Mouse (Mus musculus) neural tube, embryonic 14.5 days (tissue): ENCODE measurements at regions not wholly inside any gene's neighbourhood (a gene's known extent, or its start where the extent isn't known, plus 50 kb on each side); places are given as distances from the start of the nearest gene placed in this dataset.
A peak's percentile ranks its signal among the peaks of the same experiment; 100 is the strongest.

Experiments used
- ATAC-seq: fragments of 200-750 bp; cut with Nextera tagmentation; 2 replicates; pipeline ENCODE4 v1.8.0; 2017; ENCODE audit warnings: low read depth, mild to moderate bottlenecking, moderate TSS enrichment, moderate library complexity
- H3K27ac ChIP-seq: fragments of 300-500 bp; sonication (generic); 2 replicates; pipeline ENCODE4 v1.5.1; 2014; ENCODE audit warnings: low read depth, mild to moderate bottlenecking, control low read depth, low read length, moderate library complexity, mixed read lengths
- H3K27me3 ChIP-seq: fragments of 300-500 bp; sonication (generic); 2 replicates; pipeline ENCODE4 v1.6.1; 2014; ENCODE audit warnings: low read length; ENCODE audit not compliant: control insufficient read depth, insufficient read depth
- H3K36me3 ChIP-seq: fragments of 300-500 bp; sonication (generic); 2 replicates; pipeline ENCODE4 v1.6.1; 2014; ENCODE audit warnings: low read length, mixed read lengths; ENCODE audit not compliant: control insufficient read depth, insufficient read depth
- H3K4me1 ChIP-seq: fragments of 300-500 bp; sonication (generic); 2 replicates; pipeline ENCODE4 v1.6.1; 2014; ENCODE audit warnings: low read length; ENCODE audit not compliant: control insufficient read depth, insufficient read depth
- H3K4me2 ChIP-seq: fragments of 300-500 bp; sonication (generic); 2 replicates; pipeline ENCODE4 v1.6.1; 2014; ENCODE audit warnings: mild to moderate bottlenecking, low read depth, low read length, control low read depth
- H3K4me3 ChIP-seq: fragments of 300-500 bp; sonication (generic); 2 replicates; pipeline ENCODE4 v1.5.1; 2014; ENCODE audit warnings: low read depth, low read length, control low read depth, mixed read lengths
- H3K9ac ChIP-seq: fragments of 300-500 bp; sonication (generic); replicated peaks from 2 replicates; pipeline ENCODE4 v1.6.1; 2014; ENCODE audit warnings: low read depth, mild to moderate bottlenecking, control low read depth, low read length, mixed read lengths
- H3K9me3 ChIP-seq: fragments of 300-500 bp; sonication (generic); 2 replicates; pipeline ENCODE4 v1.6.1; 2016; ENCODE audit warnings: low read length; ENCODE audit not compliant: control insufficient read depth
- WGBS: fragments of 180-500 bp; shearing (Covaris S2); extraction: QIAGEN DNeasy Blood & Tissue Kit; methylation state at CpG from one replicate; pipeline ENCODE4 v1.1.7; 2014; 5-methylcytosine and 5-hydroxymethylcytosine counted together

GRCm38 (mm10) chr2:161331850-161332365, 223.0 kb upstream of the Chd6 start:
- 86% methylated on average over 10 of the region's 10 CpGs for WGBS

GRCm38 (mm10) chr2:161302796-161303195, 193.9 kb upstream of the Chd6 start:
- H3K27ac ChIP-seq = peak overlapping the region; percentile 52; the same call in 1 of the 2 replicates
- ATAC-seq = peak; percentile 49; the same call in 1 of the 2 replicates
- WGBS = 43% methylated on average over 3 of the region's 3 CpGs

More at GRCm38 (mm10) chr2:161331850-161332365, 223.0 kb upstream of the Chd6 start:
- Histone ChIP-seq H3K4me1 (no peaks in the 10 kb centered on the region), H3K9ac (no peak overlapping the region), H3K4me3 (no peak overlapping the region), H3K36me3 (no peaks in the 10 kb centered on the region), H3K27ac (no peak overlapping the region), H3K9me3 (no peaks in the 10 kb centered on the region), H3K27me3 (no peaks in the 10 kb centered on the region), H3K4me2 (no peak overlapping the region)
- no peak for ATAC-seq

GRCm38 (mm10) chr2:161268861-161269413, 160.1 kb upstream of the Chd6 start:
- WGBS = 64% methylated on average over 9 of the region's 9 CpGs
- Histone ChIP-seq H3K27ac (no peak overlapping the region), H3K4me3 (no peak overlapping the region), H3K36me3 (no peaks in the 10 kb centered on the region), H3K4me2 (no peak overlapping the region), H3K4me1 (no peaks in the 10 kb centered on the region), H3K27me3 (no peaks in the 10 kb centered on the region), H3K9ac (no peak overlapping the region), H3K9me3 (no peaks in the 10 kb centered on the region)
- ATAC-seq = no peak

More at GRCm38 (mm10) chr2:161302796-161303195, 193.9 kb upstream of the Chd6 start:
- Histone ChIP-seq H3K4me3 (no peak overlapping the region), H3K9me3 (no peaks in the 10 kb centered on the region), H3K4me2 (no peak overlapping the region), H3K9ac (no peak overlapping the region), H3K4me1 (peaks cover 5% of the 10 kb centered on the region; the same call in 1 of the 2 replicates), H3K27me3 (no peaks in the 10 kb centered on the region), H3K36me3 (no peaks in the 10 kb centered on the region)

- Histone ChIP-seq H3K4me3 (no peak overlapping the region), H3K4me2 (no peak overlapping the region), H3K27me3 (no peaks in the 10 kb centered on the region), H3K36me3 (no peaks in the 10 kb centered on the region), H3K9me3 (no peaks in the 10 kb centered on the region), H3K27ac (no peak overlapping the region), H3K4me1 (no peaks in the 10 kb centered on the region), H3K9ac (no peak overlapping the region)
- WGBS = 27% methylated on average over 5 of the region's 5 CpGs
- no peak for ATAC-seq
These were observed 157.6 kb upstream of the Chd6 start for GRCm38 (mm10) chr2:161266476-161266875.

- 28% methylated on average over 8 of the region's 8 CpGs for WGBS
- Histone ChIP-seq H3K4me3 (no peak overlapping the region), H3K27me3 (no peaks in the 10 kb centered on the region), H3K36me3 (no peaks in the 10 kb centered on the region), H3K9me3 (no peaks in the 10 kb centered on the region), H3K4me1 (no peaks in the 10 kb centered on the region), H3K9ac (no peak overlapping the region), H3K4me2 (no peak overlapping the region), H3K27ac (no peak overlapping the region)
- no peak for ATAC-seq
These were observed 156.3 kb upstream of the Chd6 start for GRCm38 (mm10) chr2:161265211-161265610.

- H3K9ac ChIP-seq = no peak overlapping the region
- H3K4me3 ChIP-seq = no peak overlapping the region
- H3K27me3 ChIP-seq = no peaks in the 10 kb centered on the region
- no peaks in the 10 kb centered on the region for H3K36me3 ChIP-seq
- no peaks in the 10 kb centered on the region for H3K9me3 ChIP-seq
- H3K27ac ChIP-seq = no peak overlapping the region
- no peaks in the 10 kb centered on the region for H3K4me1 ChIP-seq
- ATAC-seq = no peak
- WGBS = 94% methylated on average over 2 of the region's 2 CpGs
- no peak overlapping the region for H3K4me2 ChIP-seq
These were observed 143.9 kb upstream of the Chd6 start for GRCm38 (mm10) chr2:161252761-161253160.

- H3K36me3 ChIP-seq = no peaks in the 10 kb centered on the region
- 83% methylated on average over 6 of the region's 6 CpGs for WGBS
- ATAC-seq = no peak
- H3K27ac ChIP-seq = no peak overlapping the region
- no peaks in the 10 kb centered on the region for H3K27me3 ChIP-seq
- H3K4me1 ChIP-seq = peaks cover 3% of the 10 kb centered on the region; the same call in 1 of the 2 replicates
- H3K4me3 ChIP-seq = no peak overlapping the region
- H3K4me2 ChIP-seq = no peak overlapping the region
- no peak overlapping the region for H3K9ac ChIP-seq
- H3K9me3 ChIP-seq = no peaks in the 10 kb centered on the region
These were observed 132.8 kb upstream of the Chd6 start for GRCm38 (mm10) chr2:161241665-161242064.

GRCm38 (mm10) chr2:161237280-161237819, 128.5 kb upstream of the Chd6 start:
- 24% methylated on average over 9 of the region's 9 CpGs for WGBS

GRCm38 (mm10) chr2:161233155-161233741, 124.4 kb upstream of the Chd6 start:
- ATAC-seq = no peak
- no peaks in the 10 kb centered on the region for H3K9me3 ChIP-seq
- peaks cover 3% of the 10 kb centered on the region; the same call in 1 of the 2 replicates for H3K4me1 ChIP-seq
- no peaks in the 10 kb centered on the region for H3K36me3 ChIP-seq
- H3K4me3 ChIP-seq = no peak overlapping the region
- no peak overlapping the region for H3K9ac ChIP-seq
- WGBS = 62% methylated on average over 9 of the region's 9 CpGs
- H3K27me3 ChIP-seq = no peaks in the 10 kb centered on the region
- H3K27ac ChIP-seq = no peak overlapping the region
- no peak overlapping the region for H3K4me2 ChIP-seq

More at GRCm38 (mm10) chr2:161237280-161237819, 128.5 kb upstream of the Chd6 start:
- Histone ChIP-seq H3K9me3 (no peaks in the 10 kb centered on the region), H3K27me3 (no peaks in the 10 kb centered on the region), H3K4me3 (no peak overlapping the region), H3K4me1 (peaks cover 3% of the 10 kb centered on the region; the same call in 1 of the 2 replicates), H3K36me3 (no peaks in the 10 kb centered on the region), H3K9ac (no peak overlapping the region), H3K27ac (no peak overlapping the region), H3K4me2 (no peak overlapping the region)
- peak; percentile 75; the same call in 1 of the 2 replicates for ATAC-seq
